8 mouse cellular contexts compared by ENCODE assay signal in genomic region chr5:73854025-73854773, GRCm38 (mm10).
DNase-seq lines count a peak whose midpoint lies in the region; ATAC-seq and TF ChIP-seq lines count a peak whose summit lies in the region.

No protein-coding gene starts in this region.

- H3K9me3 ChIP-seq in embryonic facial prominence, embryonic 15.5 days (replicated peaks) = no peaks in the 10 kb centered on the region
- H3K9me3 ChIP-seq in heart, embryonic 10.5 days = no peaks in the 10 kb centered on the region
- no peaks in the 10 kb centered on the region for H3K9me3 ChIP-seq in limb, embryonic 10.5 days (replicated peaks)
- no peaks in the 10 kb centered on the region for H3K9me3 ChIP-seq in midbrain, embryonic 15.5 days
- H3K9me3 ChIP-seq in stomach, embryonic 16.5 days (replicated peaks; ENCODE audit: control insufficient read depth, low read length) = no peaks in the 10 kb centered on the region

- H3K4me3 ChIP-seq in bone marrow macrophage, adult 2 months (ENCODE audit: insufficient read depth, low read length) = no peak overlapping the region
- H3K4me3 ChIP-seq in embryonic facial prominence, embryonic 15.5 days (replicated peaks) = peak overlapping the region; percentile 23
- H3K4me3 ChIP-seq in heart, embryonic 10.5 days = peak overlapping the region; percentile 20; the same call in 1 of the 2 replicates
- H3K4me3 ChIP-seq in limb, embryonic 10.5 days = no peak overlapping the region
- no peak overlapping the region for H3K4me3 ChIP-seq in midbrain, embryonic 15.5 days
- no peak overlapping the region for H3K4me3 ChIP-seq in stomach, embryonic 16.5 days (replicated peaks; ENCODE audit: low read length)

- no peak overlapping the region for H3K27ac ChIP-seq in bone marrow macrophage, adult 2 months (ENCODE audit: insufficient read depth, low read depth, low read length)
- H3K27ac ChIP-seq in embryonic facial prominence, embryonic 15.5 days (replicated peaks) = peak overlapping the region; percentile 88
- H3K27ac ChIP-seq in heart, embryonic 10.5 days = no peak overlapping the region
- H3K27ac ChIP-seq in limb, embryonic 10.5 days = peak overlapping the region; percentile 65
- H3K27ac ChIP-seq in midbrain, embryonic 15.5 days = no peak overlapping the region
- H3K27ac ChIP-seq in stomach, embryonic 16.5 days (ENCODE audit: low read length) = peak overlapping the region; percentile 56

- no peaks in the 10 kb centered on the region for H3K36me3 ChIP-seq in embryonic facial prominence, embryonic 15.5 days
- no peaks in the 10 kb centered on the region for H3K36me3 ChIP-seq in heart, embryonic 10.5 days
- H3K36me3 ChIP-seq in limb, embryonic 10.5 days = no peaks in the 10 kb centered on the region
- no peaks in the 10 kb centered on the region for H3K36me3 ChIP-seq in midbrain, embryonic 15.5 days (replicated peaks)
- H3K36me3 ChIP-seq in stomach, embryonic 16.5 days (ENCODE audit: control insufficient read depth, insufficient read depth, low read length) = no peaks in the 10 kb centered on the region

- H3K4me1 ChIP-seq in bone marrow macrophage, adult 2 months (ENCODE audit: control insufficient read depth, insufficient read depth, low read length) = no peaks in the 10 kb centered on the region
- H3K4me1 ChIP-seq in embryonic facial prominence, embryonic 15.5 days = peaks cover 20% of the 10 kb centered on the region
- H3K4me1 ChIP-seq in heart, embryonic 10.5 days = peaks cover 10% of the 10 kb centered on the region
- peaks cover 23% of the 10 kb centered on the region for H3K4me1 ChIP-seq in limb, embryonic 10.5 days
- 0 out of 2 replicates have a peak, but pooled peaks cover 6% of the 10 kb centered on the region for H3K4me1 ChIP-seq in midbrain, embryonic 15.5 days
- H3K4me1 ChIP-seq in stomach, embryonic 16.5 days (ENCODE audit: control insufficient read depth, insufficient read depth, low read length) = 0 out of 2 replicates have a peak, but pooled peaks cover 5% of the 10 kb centered on the region

- no peaks in the 10 kb centered on the region for H3K27me3 ChIP-seq in embryonic facial prominence, embryonic 15.5 days
- H3K27me3 ChIP-seq in heart, embryonic 10.5 days (ENCODE audit: insufficient read depth, poor library complexity, severe bottlenecking) = peaks cover 7% of the 10 kb centered on the region; the same call in 1 of the 2 replicates
- H3K27me3 ChIP-seq in limb, embryonic 10.5 days (ENCODE audit: low read depth, poor library complexity, severe bottlenecking) = no peaks in the 10 kb centered on the region
- H3K27me3 ChIP-seq in midbrain, embryonic 15.5 days (replicated peaks) = peaks cover 3% of the 10 kb centered on the region; the same call in 1 of the 2 replicates
- H3K27me3 ChIP-seq in stomach, embryonic 16.5 days (ENCODE audit: control insufficient read depth, insufficient read depth, low read length) = no peaks in the 10 kb centered on the region; the same call in 1 of the 2 replicates

- no peak overlapping the region for H3K9ac ChIP-seq in embryonic facial prominence, embryonic 15.5 days
- H3K9ac ChIP-seq in midbrain, embryonic 15.5 days = no peak overlapping the region
- H3K9ac ChIP-seq in stomach, embryonic 16.5 days (ENCODE audit: low read length) = no peak overlapping the region

- ATAC-seq in embryonic facial prominence, embryonic 15.5 days (ENCODE audit: insufficient number of reproducible peaks, low FRiP score, low TSS enrichment, low read depth) = peak; percentile 90
- ATAC-seq in midbrain, embryonic 15.5 days (replicated peaks) = peak; percentile 97
- ATAC-seq in stomach, embryonic 16.5 days (ENCODE audit: insufficient read depth, low FRiP score) = peak; percentile 89

- peak; percentile 24 for DNase-seq in CD4-positive helper T cell, adult 2 months (ENCODE audit: low read depth, low spot score)
- DNase-seq in heart, embryonic 10.5 days (ENCODE audit: low spot score) = peak; percentile 84
- peak; percentile 39 to 63 for DNase-seq in kidney, adult 8-10 months
- DNase-seq in limb, embryonic 10.5 days (ENCODE audit: low spot score) = peak; percentile 88

- 25% methylated on average over 22 of the region's 22 CpGs for WGBS in embryonic facial prominence, embryonic 15.5 days
- WGBS in heart, embryonic 10.5 days = 46% methylated on average over 22 of the region's 22 CpGs
- 53% methylated on average over 22 of the region's 22 CpGs for WGBS in limb, embryonic 10.5 days
- 49% methylated on average over 22 of the region's 22 CpGs for WGBS in midbrain, embryonic 15.5 days
- whole genome bisulfite sequencing in stomach, embryonic 16.5 days = 38% methylated on average over 22 of the region's 22 CpGs

- peak; percentile 43 for TF ChIP-seq CTCF in bone marrow macrophage, adult 2 months (IDR thresholded peaks at IDR 0.05; ENCODE audit: low read depth, low read length)

- no peak for TF ChIP-seq POLR2A in bone marrow macrophage, adult 2 months (IDR thresholded peaks at IDR 0.05; ENCODE audit: borderline replicate concordance, low read depth, low read length)

- H3K4me2 ChIP-seq in embryonic facial prominence, embryonic 15.5 days (replicated peaks) = peak overlapping the region; percentile 47
- peak overlapping the region; percentile 27 for H3K4me2 ChIP-seq in midbrain, embryonic 15.5 days
- H3K4me2 ChIP-seq in stomach, embryonic 16.5 days (ENCODE audit: low read depth, low read length) = peak overlapping the region; percentile 16; the same call in 1 of the 2 replicates

Comparison
In these comparisons a context has a peak if more than half of its experiments do, and no peak if none do; other contexts are left out.
1. DNase-seq: peak in every context shown above with its lines; median percentile 88 in limb, embryonic 10.5 days; 84 in heart, embryonic 10.5 days; 51 in kidney, adult 8-10 months; 24 in CD4-positive helper T cell, adult 2 months.
2. H3K27ac ChIP-seq: peak in embryonic facial prominence, embryonic 15.5 days (single experiment), limb, embryonic 10.5 days (single experiment) and stomach, embryonic 16.5 days (single experiment); none in bone marrow macrophage, adult 2 months (single experiment), heart, embryonic 10.5 days (single experiment) and midbrain, embryonic 15.5 days (single experiment).
3. H3K4me3 ChIP-seq: peak in embryonic facial prominence, embryonic 15.5 days (single experiment) and heart, embryonic 10.5 days (single experiment); none in bone marrow macrophage, adult 2 months (single experiment), limb, embryonic 10.5 days (single experiment), midbrain, embryonic 15.5 days (single experiment) and stomach, embryonic 16.5 days (single experiment).
4. Peak in every context shown above with its lines, with median percentiles within 50 percentile points of each other: ATAC-seq and H3K4me2 ChIP-seq.